Mouse (Mus musculus) kidney, postnatal 14 days (tissue): ENCODE measurements around the gene Mapkbp1.

Source experiments
- DNase-seq: peaks from one replicate; pipeline ENCODE4 v3.0.0; 2022; ENCODE audit warnings: mixed read lengths

The Mapkbp1 gene

DNA sequence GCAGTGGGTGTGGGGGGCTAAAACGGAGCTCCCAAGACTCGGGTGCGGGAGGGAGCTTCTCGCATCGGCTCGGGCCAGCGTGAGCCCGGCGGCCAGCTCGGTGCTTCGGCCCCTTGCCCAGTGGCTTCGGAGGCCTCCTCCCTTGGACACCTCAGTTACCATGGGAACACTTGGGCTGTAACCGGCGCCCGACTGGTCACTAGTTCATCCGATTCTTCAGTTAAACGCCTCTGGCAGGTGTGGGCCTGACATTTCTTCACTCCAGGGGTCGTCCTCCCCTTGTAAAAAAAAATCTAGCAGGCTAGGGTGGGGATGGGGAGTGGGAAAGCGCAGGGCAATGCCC is at the start of gene Mapkbp1:
TSS of gene Mapkbp1 (plus strand) at position 163 of the 343 bp plus-strand sequence.
- DNase-seq: no peak

DNA sequence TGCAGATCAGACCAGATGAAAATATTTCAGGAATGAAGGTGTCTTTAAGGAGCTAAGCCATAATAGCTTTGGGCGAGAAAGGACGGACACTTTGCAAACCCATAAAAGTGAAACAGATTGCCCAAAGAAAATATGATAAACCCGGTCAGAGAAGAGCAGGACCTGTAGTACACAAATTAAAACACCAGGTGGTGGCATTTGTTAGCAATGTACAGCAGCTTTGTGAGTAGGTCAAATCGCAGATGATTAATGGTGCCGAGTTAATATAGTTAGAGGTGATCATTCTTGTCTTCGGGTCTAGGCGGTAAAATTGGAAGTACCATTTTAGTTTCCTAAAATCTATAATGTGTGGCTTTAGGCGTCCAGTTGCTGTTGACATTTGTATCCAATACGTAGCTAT is 1.9 kb upstream of the Mapkbp1 start:
- DNase-seq: peak; percentile 77

DNA sequence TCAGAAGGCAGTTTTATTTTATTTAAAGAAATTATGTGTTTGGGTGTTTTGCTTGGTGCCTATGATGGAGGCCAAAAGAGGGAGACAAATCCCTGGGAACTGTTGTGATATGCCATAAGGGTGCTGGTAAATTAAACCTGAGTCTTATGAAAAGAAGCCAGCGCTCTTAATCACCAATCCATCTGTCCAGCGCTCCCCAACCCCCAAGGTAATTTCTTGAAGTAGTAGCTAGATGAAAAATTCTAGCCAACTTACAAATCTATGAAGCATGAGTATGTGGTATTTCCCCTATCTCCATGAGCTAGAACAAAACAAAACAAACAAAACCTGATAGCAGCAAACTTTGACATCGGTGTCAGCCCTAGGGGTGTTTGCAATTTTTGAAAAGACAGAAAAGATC is 1.2 kb upstream of the Mapkbp1 start:
- no peak for DNase-seq

DNA sequence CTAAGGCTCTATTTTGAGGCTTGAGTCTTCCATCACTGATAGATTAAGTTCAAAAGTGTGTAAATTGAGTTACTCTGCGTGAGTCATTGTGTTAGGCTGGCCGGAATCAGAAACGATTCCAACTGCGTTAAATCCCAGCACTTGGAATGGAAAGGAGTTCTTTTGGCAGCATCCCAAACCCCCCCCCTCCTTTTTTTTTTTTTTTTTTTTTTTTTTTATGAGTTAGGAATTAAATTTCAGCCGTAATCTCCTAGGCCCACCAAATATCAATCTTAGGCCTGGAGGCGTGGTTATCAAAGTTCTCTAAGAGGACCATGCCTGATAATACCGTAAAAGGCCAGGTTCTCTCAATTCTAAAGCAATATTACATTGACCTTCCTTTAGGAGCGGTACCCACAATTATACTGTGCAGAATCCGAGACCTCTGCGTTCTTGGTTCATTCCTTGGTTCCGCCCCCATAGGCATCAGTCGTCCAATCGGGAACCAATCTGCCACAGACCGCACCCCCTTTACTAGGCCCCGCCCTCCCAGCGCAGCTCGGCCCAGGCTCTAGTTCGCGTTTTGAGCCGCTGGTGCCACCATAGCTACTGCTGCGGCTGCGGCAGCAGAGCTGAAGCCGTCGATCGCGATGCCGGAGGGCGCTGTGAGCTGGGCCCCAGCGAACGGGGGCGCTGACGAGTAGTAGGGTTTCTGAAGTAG is 512 bp upstream of the Mapkbp1 start:
- DNase-seq: peak; percentile 98

DNA sequence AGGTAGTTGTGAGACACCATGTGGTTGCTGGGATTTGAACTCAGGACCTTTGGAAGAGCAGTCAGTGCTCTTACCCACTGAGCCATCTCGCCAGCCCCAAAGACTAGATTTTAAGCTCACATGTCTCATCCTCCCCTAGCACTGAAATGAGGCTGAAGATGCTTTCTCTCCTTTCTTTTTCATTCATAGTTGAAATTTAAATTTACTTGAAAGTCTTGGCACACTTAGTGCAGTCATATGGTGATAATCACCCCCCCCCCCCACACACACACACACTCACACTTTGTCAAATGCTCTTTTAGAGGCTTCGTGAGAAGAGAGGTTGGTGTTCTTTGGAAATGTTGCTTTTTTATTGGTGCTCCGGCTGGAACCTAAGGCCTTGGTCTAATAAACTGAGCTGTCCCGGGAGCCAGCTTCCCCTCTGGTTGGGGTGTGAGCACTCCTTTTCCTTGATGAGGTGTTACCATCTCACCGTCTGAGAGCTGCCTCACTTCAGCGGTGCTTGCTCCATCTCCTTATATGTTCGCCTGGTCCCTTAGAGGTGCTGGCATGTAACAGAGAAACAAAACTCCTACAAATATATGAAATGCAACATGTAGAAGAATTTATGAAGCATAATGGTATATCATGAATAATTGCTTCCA is 8.0 kb downstream of the Mapkbp1 start:
- DNase-seq: no peak

DNA sequence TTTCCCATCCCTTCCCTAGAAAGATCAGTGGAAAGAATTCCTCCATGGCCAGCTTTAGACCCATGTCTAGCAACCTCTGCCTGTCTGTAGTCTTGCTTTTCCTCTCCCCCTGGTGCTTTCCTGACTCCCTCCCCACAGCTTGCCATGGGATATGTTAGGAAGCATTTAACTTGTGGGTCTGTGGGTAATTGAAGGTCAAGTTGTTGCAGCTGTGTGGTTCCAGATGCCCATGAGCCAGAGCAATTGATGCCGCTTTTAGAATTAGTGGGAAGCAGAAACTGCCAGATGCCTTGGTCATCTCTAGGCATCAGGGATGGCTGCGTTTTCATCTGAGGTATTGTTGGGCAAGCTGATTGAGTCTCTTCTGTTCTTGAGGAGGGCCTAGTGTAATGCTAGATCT is 9.1 kb downstream of the Mapkbp1 start:
- no peak for DNase-seq

DNA sequence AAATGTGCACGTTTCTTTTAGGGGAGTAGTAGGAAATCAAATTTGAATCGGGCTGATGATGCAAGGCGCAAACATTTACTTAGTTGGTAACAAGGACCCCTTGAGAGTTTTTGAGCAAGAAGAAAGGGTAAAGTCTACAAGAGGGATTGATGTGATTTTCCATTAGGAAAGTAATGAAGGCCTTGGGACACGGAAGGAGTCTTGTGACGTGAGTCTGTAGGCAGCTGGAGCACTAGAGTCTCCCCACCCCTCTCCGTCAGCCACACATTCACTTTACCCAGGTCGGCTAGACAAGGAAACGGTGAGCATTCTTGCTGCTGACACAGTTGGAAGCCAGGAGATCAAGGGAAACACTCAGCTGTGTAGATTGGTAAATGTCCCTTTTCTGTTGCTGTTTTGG is 13.4 kb downstream of the Mapkbp1 start:
- DNase-seq: no peak

DNA sequence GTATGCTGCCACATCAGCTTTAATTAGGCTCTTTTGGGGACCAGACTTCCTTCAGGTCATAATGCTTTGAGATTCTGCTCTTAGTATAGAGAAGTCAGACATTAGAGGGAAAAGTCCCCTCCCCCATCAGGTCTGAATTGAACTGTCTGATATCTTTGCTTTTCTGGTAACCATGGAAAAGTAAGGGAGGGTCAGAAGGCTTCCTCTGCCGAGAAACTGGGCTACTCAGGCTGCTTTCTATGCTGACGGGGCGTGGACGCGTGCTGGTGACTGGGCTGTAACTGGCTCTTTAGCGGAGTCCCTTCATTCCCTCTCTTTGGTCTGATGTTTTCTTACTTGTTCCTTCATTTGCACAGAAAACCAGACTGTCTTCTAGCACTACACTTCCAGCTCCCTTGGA is 13.9 kb downstream of the Mapkbp1 start:
- no peak for DNase-seq

DNA sequence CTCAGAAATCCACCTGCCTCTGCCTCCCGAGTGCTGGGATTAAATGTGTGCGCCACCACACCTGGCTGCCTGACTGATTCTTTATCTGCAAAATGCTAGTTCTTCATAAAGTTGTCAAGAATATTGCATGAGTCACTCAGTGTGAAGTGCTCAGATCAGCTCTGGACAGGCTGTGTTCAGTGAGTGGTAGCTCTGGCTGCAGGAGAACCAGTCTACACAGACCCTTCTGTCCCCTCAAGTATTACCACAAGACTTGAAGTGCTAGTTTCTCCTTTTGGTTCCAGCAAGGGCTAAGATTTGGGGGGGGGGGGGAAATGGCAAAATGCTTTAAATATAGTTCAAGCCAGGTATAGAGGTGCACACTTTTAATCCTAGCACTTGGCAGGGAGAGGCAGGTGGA is 14.9 kb downstream of the Mapkbp1 start:
- no peak for DNase-seq

DNA sequence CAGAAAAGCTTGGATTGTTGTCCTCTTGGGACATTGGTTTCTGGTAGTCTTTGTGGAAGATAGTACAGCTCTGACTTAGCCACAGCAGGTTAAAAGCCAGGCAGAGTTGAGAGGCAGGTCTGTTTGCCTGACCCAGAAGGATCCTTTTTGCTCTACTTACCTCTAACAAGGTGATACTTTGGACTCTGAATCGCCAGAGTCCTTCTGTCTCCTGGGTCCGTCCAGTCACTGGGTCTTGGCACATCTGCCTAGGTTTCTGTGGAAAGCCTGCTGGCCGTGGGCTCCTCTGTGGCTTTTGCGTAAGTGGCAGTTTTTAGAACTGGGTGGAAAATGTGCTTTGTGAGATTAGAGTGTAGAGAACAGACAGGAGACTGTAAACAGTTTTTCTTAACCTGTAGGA is 16.5 kb downstream of the Mapkbp1 start:
- no peak for DNase-seq

DNA sequence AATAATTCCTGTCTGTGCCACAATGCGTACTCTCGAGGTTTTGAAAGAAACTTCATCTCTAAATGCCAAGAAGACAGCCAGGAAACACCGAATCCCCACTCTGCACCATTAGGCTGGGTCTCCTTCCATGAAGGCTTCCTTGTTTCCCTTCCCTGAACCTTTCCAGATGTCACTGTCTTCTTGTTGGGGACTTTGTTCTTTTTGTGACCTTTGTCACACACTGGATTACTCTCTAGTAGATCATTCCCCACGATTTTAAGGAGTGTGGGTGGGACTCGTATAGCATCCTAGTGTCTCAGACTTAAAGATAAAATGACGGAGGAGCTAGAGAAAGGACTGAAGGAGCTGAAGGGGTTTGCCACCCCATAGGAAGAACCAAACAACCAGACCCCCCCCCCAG is 18.4 kb downstream of the Mapkbp1 start:
- no peak for DNase-seq

DNA sequence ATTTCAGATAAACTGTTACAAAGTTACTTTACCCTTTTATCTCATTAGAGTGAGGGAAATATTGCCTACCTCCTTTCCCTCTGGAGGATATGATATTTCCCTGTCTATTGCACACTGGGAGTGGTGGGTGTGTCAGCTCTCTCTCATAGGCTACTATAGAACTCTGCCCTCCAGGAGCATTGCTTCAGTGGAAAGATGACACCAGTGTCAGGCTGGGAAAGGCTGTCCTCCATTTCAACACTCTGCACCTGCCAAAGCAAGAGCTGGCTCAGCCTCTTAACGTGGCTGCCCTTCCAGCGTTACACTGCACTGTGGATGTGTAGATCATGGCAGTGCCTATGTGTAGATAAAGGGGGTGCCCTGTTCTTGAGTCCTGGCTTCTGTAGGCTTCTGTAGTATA is 19.9 kb downstream of the Mapkbp1 start:
- no peak for DNase-seq

DNA sequence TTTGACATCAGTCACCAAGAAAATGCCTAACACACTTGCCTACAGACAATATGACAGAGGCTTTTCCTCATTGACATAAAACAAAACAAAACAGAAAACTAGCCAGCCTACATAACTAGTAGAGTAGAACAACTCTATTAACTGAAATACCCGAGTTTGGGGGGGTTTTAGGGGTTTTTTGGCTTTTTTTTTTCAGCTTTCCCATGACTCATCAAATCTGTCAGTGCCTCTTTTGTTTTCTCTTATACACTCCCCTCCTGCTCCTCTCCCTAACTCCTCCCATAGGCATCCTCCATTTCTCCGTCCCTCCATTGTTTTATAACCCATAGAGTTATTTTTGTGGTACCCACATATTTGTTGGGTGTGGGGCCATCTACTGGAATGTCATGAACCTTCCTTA is 21.0 kb downstream of the Mapkbp1 start:
- DNase-seq: no peak

DNA sequence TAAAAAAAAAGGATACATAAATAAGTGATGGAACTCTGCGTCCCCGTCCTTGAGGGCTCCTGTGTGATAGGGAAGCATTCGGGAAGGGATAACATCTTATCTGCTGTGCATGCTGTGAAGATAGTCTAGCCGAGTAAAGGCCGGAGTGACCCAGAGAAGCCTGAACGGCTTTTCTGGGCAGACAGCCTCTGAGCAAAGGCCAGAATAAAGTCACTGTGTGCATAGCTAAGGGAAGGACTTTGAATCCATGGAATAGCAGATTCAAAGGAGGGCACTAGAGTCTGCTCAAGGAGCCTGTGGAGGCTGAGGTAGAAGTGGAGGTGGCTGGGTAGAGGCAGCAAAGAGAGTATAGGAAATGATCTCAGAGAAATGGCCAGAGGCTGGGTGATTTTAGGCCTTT is 22.3 kb downstream of the Mapkbp1 start:
- peak; percentile 30 for DNase-seq

DNA sequence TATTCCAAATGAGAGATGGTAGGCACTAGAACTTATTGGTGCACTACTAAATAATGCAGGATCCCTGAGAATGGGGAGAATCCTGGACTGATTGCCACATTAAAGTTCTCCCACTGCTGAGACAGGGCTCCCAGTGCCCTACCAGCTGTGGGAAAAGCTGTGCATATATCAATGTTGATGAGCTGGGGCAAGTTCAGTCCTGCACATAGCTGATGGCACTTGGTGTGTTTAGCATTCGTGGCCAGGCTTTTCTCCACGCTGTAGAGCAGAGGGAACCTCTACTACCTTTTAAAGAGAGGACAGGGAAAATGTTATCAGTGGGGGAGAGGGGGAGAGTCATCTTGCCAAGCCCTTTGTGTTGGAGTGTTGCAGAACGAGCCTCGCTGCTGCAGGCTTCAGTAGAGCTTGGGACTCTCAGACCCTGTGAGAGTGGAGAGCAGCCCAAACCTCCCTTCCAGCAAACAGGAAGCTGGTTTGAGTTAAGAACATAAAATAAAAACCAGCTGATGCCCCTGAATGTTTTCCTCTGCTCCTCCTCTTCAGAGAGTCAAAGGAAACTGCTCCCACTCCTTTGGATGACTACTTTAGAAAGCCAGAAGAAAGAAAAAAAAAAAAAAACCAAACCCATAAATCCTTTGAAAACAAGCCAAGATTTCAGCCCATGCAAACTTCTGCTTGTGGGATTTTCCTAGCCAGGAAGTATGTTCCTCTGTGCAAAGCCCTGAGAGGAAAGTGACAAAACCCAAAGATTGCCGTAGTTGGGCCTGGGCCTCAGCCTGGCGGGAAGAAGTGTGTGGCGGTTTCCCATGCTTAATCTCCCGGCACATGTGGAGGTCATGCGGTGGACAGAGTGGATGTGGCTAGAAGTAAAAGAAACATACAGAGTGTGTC is 23.1 kb downstream of the Mapkbp1 start:
- DNase-seq: peak; percentile 60

DNA sequence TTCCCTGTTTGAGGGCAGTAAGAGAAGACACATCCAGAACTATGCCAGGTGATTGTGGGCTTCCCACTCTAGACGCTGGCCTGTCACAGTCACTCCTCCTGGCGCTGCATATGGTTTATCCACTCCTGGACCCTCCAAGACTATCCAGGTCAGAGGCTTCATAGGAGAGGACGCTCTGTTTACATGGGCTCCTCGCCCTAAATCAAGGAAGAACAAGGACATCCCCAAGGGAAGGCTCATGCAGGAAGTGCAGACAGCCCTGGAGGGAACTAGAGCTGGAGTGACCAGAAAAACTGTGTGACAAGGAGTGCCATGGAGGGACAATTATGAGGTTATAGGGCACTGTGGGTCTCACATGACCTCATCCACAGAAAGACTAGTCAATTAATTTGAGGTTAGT is 24.9 kb downstream of the Mapkbp1 start:
- DNase-seq: no peak

DNA sequence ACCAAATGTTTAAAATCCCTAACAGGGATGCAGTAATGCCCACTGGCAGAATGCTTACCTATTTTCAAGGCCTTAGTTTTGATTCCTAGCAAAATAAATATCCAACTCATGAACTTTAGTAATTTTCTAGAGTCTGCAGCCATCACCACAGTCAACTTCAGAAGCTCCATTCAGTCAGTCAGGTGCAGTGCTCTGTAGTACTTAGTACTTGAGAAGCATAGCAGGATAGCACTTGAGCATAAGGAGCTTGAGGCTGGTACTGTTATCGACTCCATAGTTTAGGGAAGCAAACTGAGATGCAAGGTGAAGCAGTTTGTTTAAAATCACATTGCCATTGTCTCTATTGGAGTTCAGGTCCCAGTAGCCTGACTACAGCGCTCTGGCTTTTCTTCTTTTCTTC is 27.2 kb downstream of the Mapkbp1 start:
- no peak for DNase-seq

DNA sequence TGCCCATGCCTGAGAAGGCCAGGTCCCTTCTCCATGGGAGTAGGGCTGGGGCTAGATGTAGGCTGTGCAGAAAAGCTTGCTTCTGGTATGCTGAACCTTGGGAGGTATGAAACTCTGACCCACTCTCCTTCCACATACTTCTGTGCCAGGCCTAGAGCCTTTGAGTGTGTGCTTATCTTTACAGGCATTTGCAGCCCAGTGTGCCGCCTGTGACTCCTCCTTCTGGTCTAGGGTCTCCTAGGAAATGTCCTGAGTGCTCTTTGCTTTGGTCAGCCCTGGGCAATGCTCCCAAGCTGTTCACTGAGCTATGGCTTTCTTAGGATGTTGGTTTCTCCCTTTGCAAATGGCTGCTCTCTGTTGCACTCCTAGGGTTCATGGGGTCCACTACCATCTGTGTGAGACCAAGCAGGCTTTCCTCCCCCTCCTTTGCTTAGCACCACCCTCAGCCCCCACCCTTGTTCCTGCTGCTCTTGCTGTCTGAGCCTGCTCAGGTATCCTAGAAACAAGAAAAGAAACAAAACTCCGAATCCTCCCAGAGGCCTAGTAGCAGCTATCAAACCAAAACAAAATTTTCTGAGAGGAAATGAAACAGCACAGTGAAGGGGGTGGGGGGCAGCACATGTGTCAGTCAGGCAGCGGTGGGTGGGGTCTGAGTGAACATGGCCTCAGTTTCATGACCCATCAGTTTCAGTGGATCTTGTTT is 28.5 kb downstream of the Mapkbp1 start:
- peak; percentile 53 for DNase-seq

DNA sequence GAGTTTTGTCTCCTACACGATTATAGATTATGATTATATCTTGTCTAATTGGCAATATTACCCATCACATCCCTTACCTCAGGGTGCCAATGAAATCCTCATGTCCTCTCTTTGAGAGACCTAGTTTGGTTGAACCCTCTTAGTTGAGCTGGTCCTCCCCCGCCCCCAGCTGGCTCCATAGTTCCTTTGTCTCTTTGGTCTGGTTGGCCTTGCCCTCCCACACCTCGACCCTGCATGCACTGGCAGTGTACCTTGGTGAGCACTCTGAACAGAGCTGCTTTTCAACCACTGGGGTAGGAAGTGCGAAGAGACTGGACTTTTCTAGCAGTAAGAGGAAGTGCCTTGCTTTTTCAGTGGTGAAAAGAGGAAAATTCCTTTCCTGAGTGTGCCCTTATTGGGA is 29.5 kb downstream of the Mapkbp1 start:
- no peak for DNase-seq

DNA sequence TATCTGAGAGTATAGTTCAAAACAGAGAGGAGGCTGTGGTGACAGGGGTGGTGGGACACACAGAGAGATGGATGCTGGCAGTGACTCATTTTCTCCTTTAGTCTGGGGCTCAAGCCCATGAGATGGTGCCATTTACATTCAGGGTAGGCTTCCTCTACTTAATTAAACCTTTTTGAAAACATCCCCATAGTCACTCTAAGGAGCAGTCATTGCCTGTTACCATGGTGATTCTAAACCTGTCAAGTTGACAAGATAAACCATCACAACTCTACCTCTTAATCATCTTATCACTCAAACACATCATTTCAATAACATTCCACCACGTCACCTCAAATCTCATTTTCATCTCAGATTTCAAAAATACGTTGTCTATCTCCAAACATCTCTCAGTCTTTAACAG is 31.5 kb downstream of the Mapkbp1 start:
- no peak for DNase-seq

DNA sequence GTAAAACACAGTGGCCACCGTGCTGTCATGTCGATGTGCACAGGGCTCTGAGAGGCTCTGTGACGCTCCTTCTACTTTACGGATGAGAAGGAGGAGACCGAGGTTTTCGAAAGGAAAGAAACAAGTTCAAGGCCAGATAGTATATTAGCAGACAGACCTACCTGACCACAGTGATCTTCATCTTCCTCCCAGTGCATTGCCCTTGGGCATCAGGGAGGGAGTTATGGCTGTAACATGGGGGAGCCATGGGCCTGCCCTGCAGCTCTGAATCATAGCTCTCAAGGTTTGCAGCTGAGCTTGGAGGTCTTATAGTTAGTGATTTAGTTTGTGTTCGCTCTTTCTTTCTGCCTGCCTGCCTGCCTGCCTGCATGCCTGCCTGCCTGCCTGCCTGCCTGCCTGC is 34.2 kb downstream of the Mapkbp1 start:
- DNase-seq: no peak

DNA sequence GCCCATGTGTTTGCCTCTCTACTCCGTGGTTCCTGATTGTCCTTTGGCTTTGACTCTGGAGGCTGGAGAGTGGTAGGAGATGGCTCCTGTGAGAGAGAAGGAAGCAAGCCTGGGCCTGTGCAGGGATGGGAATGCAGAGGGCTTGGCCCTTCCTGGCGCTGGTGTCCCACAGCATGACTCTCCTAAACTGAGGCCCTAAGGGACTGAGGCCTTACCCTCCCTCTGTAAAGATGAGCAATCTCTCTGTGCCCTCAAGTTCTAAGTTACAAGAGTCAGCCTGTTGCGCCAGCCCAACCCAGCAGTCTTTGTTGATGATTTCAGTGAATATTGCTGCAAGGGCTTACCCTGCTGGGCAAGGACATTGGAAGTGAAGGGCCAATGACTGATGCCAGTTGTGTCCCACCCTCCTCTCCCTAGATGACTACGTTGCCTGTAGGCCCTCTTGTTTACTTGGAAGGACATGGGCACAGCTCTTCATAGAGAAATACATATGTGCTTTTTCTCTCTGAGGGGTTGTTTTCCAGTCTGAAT is 35.2 kb downstream of the Mapkbp1 start:
- DNase-seq: no peak

DNA sequence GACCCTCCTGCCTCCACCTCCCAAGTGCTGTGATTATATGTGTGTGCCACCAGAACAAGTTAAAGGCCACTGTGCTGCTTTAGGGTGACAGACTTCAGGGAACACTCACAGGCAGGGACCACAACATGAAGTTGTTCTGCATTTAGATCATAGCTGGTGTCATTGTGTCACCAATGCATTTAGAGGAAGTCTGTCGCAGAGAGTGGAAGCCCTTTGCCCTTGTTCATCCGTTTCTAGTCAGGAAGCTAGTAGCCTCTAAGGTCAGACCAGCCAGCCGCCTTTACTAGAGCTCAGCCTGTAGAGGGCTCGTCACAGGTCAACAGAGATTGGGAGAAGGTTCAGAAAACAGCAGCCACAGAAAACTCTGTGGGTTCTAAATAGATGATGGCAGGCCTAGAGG is 36.2 kb downstream of the Mapkbp1 start:
- peak; percentile 60 for DNase-seq
